Mouse (Mus musculus) bone marrow macrophage, adult 2 months (primary cell): Measurements from ENCODE around the gene Stk39.

Experiments
- CTCF ChIP-seq: IDR thresholded peaks from 2 replicates; pipeline ENCODE4 v1.5.1; 2012; ENCODE audit warnings: low read depth, mild to moderate bottlenecking, low read length, moderate library complexity
- POLR2A ChIP-seq: IDR thresholded peaks from 2 replicates; pipeline ENCODE4 v1.6.1; 2012; ENCODE audit warnings: mild to moderate bottlenecking, low read depth, low read length, borderline replicate concordance

DNA sequence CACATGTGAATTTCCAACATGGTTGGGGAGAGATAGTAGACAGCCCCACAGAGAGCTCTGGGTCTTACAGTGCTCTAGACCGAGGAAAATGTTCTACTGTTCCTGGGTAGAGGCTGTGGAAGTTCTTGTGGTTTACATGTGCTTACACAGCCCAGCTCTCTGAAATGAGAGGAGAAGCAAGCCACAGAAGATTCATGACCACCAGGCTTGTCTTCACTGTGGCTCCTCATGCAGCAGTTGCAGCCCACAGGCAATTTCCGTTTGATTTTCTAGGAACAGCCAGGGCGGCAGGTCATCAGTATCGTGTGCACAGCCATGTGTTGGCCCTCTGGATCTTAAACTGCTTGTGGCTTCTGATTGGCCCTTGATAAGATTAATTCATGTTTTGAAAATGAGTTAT is 252.2 kb downstream of the Stk39 start:
- no peak for TF ChIP-seq POLR2A
- TF ChIP-seq CTCF: no peak
